Mouse (Mus musculus): ENCODE data around the gene Igsf11.

- TF ChIP-seq ZC3H11A (IDR thresholded peaks at IDR 0.05; ENCODE audit: borderline replicate concordance, low read depth, low read length) (peak; percentile 85), MAFK (IDR thresholded peaks at IDR 0.05; ENCODE audit: insufficient read depth, low read depth, low read length) (0 out of 2 replicates have a peak, but pooled peaks have one; percentile 19)
Measured at GRCm38 (mm10) chr16:38858120-38858749, 34.2 kb upstream of the Igsf11 start.
